Mouse (Mus musculus): ENCODE data around the gene Abca8a. TPM values are rescaled to one million over a fixed set of nuclear protein-coding genes. Genes with fewer than 3 reads are reported as not detected.

Abca8a gene
- polyA plus RNA-seq, 2 experiments, result 0.94 to 1.3 TPM

DNA sequence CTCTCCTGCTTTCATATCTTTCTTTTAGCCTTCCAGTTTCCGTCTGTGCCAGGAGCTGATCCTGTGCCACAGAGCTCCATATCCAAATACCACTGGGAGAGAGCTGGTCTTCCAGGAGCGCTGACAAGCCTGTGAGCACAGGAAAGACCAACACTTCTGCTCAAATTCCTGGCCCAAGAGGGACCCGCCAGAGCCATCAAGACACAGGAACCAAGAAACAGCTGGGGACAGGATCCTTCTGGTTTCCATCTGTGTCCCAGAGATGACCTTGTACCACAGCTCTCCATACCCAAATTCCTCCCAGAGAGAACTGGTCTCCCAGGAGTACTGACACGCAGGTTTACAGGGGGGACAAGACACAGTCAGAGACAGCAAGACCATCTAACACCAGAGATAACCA lies 3.1 kb upstream of the Abca8a start:
- no peaks in the 10 kb centered on the region for H3K36me3 ChIP-seq (replicated peaks; ENCODE audit: control insufficient read depth, insufficient read depth, low read depth)
- peaks cover 0 to 3% of the 10 kb centered on the region in 2 experiments; a peak in 2 of 4 replicates for H3K4me1 ChIP-seq (replicated peaks; ENCODE audit: control insufficient read depth in 2 of 2, insufficient read depth in 2 of 2, low read length in 1 of 2)
- no peak overlapping the region for H3K4me2 ChIP-seq (ENCODE audit: low read depth)
- H3K9me3 ChIP-seq (ENCODE audit: control insufficient read depth, low read length), result no peaks in the 10 kb centered on the region
- TF ChIP-seq EP300 (IDR thresholded peaks at IDR 0.05; ENCODE audit: low read depth) (no peak), CTCF (IDR thresholded peaks at IDR 0.05; ENCODE audit: low read depth) (no peak)
- ATAC-seq (ENCODE audit: insufficient read depth) (no peak), DNase-seq (ENCODE audit: low read depth in 3 of 3, low spot score in 3 of 3) (no peak)
- WGBS (ENCODE audit: insufficient replicate concordance), result 50% methylated on average over 4 of the region's 4 CpGs
- no peak overlapping the region for H3K9ac ChIP-seq (replicated peaks)
- H3K4me3 ChIP-seq (ENCODE audit: insufficient read depth in 1 of 2, low read depth in 2 of 2, low read length in 2 of 2), result no peak overlapping the region
- H3K27me3 ChIP-seq (ENCODE audit: control insufficient read depth, insufficient read depth, low read length), result no peaks in the 10 kb centered on the region
- no peak overlapping the region for H3K27ac ChIP-seq

DNA sequence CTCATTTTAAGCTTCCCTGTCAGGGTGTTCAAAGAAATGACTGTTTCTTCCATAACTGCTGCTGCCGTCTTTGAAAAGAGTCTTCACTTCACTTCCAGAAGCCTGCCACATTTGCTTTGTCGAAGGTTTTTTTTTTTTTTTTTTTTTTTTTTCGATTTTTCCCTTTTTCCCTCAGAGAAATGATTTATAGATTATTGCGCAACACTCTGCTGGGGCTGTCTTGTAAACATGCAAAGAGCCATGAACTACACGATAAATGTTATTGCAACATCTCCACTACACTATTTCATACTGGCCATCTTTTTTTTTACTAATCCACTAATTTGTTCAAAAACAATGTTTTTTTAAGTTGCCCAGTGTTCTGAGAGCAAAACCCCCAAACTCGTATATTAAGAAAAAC lies 1.7 kb upstream of the Abca8a start:
- Histone ChIP-seq H3K27me3 (ENCODE audit: control insufficient read depth, insufficient read depth, low read length) (no peaks in the 10 kb centered on the region), H3K4me2 (ENCODE audit: low read depth) (no peak overlapping the region), H3K9ac (replicated peaks) (no peak overlapping the region), H3K4me3 (ENCODE audit: insufficient read depth in 1 of 2, low read depth in 2 of 2, low read length in 2 of 2) (no peak overlapping the region), H3K4me1 (replicated peaks; ENCODE audit: control insufficient read depth in 2 of 2, insufficient read depth in 2 of 2, low read length in 1 of 2) (peaks cover 0 to 3% of the 10 kb centered on the region in 2 experiments; a peak in 2 of 4 replicates), H3K36me3 (replicated peaks; ENCODE audit: control insufficient read depth, insufficient read depth, low read depth) (no peaks in the 10 kb centered on the region), H3K9me3 (ENCODE audit: control insufficient read depth, low read length) (no peaks in the 10 kb centered on the region), H3K27ac (no peak overlapping the region)
- ATAC-seq (ENCODE audit: insufficient read depth), result no peak
- DNase-seq (ENCODE audit: low read depth in 3 of 3, low spot score in 3 of 3), result no peak
- TF ChIP-seq EP300 (IDR thresholded peaks at IDR 0.05; ENCODE audit: low read depth) (no peak), CTCF (IDR thresholded peaks at IDR 0.05; ENCODE audit: low read depth) (no peak)
- 37% methylated on average over 6 of the region's 6 CpGs for WGBS (ENCODE audit: insufficient replicate concordance)

DNA sequence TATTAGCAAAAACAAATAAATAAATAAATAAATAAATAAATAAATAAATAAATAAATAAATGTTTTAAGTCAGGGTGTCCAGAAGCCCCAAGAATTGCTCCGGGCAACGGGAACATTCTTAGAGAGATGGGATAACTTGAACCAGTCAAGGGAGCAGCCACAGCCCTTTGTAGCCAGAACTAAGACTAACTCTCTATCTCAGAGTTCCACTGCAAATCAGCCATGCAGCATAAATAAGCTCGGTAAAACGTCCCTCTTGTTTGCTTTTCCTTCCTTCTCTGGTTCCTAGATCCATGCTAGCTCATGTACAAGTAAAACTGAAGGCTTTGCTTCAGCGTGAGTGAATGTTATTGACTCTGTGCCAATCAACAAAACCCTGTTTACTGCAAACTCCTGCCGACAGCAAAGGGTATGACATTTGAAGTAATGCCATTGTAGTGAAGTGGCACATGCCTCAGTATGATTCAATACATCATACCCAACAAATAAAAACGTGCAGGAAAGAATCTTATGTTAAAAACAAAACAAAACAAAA lies 865 bp downstream of the Abca8a start:
- TF ChIP-seq CTCF (IDR thresholded peaks at IDR 0.05; ENCODE audit: low read depth) (no peak), EP300 (IDR thresholded peaks at IDR 0.05; ENCODE audit: low read depth) (no peak)
- Histone ChIP-seq H3K36me3 (replicated peaks; ENCODE audit: control insufficient read depth, insufficient read depth, low read depth) (no peaks in the 10 kb centered on the region), H3K4me3 (ENCODE audit: insufficient read depth in 1 of 2, low read depth in 2 of 2, low read length in 2 of 2) (no peak overlapping the region), H3K27me3 (ENCODE audit: control insufficient read depth, insufficient read depth, low read length) (no peaks in the 10 kb centered on the region), H3K9ac (replicated peaks) (no peak overlapping the region), H3K4me1 (replicated peaks; ENCODE audit: control insufficient read depth in 2 of 2, insufficient read depth in 2 of 2, low read length in 1 of 2) (peaks cover 0 to 3% of the 10 kb centered on the region in 2 experiments; a peak in 1 of 4 replicates), H3K4me2 (ENCODE audit: low read depth) (no peak overlapping the region), H3K9me3 (ENCODE audit: control insufficient read depth, low read length) (no peaks in the 10 kb centered on the region), H3K27ac (no peak overlapping the region)
- DNase-seq (ENCODE audit: low read depth in 3 of 3, low spot score in 3 of 3) (no peak), ATAC-seq (ENCODE audit: insufficient read depth) (no peak)
- 58% methylated on average over 7 of the region's 7 CpGs for WGBS (ENCODE audit: insufficient replicate concordance)

DNA sequence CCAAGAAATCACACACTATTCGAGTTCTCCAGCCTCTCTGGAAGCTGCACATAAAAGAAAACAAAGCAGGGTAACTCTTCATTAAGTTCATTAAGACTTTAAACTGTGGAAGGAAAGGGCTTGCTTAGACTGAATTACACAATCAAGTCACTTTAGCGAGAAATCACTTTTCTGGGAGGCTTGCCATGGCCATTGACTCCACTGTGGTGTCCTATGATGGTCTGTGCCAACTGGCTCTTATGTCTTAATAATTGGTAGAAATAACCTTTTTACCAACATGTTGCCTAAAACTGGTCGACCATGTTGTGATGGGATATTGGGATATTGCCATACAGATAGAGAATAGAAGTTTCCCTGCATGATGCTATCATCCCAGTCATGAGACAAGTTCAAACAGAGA lies 1.5 kb downstream of the Abca8a start:
- no peak overlapping the region for H3K27ac ChIP-seq
- no peaks in the 10 kb centered on the region for H3K27me3 ChIP-seq (ENCODE audit: control insufficient read depth, insufficient read depth, low read length)
- H3K4me1 ChIP-seq (replicated peaks; ENCODE audit: control insufficient read depth in 2 of 2, insufficient read depth in 2 of 2, low read length in 1 of 2), result peaks cover 0 to 3% of the 10 kb centered on the region in 2 experiments; a peak in 1 of 4 replicates
- no peak overlapping the region for H3K9ac ChIP-seq (replicated peaks)
- no peaks in the 10 kb centered on the region for H3K36me3 ChIP-seq (replicated peaks; ENCODE audit: control insufficient read depth, insufficient read depth, low read depth)
- H3K9me3 ChIP-seq (ENCODE audit: control insufficient read depth, low read length), result no peaks in the 10 kb centered on the region
- no peak overlapping the region for H3K4me3 ChIP-seq (ENCODE audit: insufficient read depth in 1 of 2, low read depth in 2 of 2, low read length in 2 of 2)
- no peak for ATAC-seq (ENCODE audit: insufficient read depth)
- WGBS (ENCODE audit: insufficient replicate concordance), result 43% methylated on average over 3 of the region's 3 CpGs
- TF ChIP-seq CTCF (IDR thresholded peaks at IDR 0.05; ENCODE audit: low read depth), result no peak
- no peak for TF ChIP-seq EP300 (IDR thresholded peaks at IDR 0.05; ENCODE audit: low read depth)
- no peak overlapping the region for H3K4me2 ChIP-seq (ENCODE audit: low read depth)
- no peak for DNase-seq (ENCODE audit: low read depth in 3 of 3, low spot score in 3 of 3)

DNA sequence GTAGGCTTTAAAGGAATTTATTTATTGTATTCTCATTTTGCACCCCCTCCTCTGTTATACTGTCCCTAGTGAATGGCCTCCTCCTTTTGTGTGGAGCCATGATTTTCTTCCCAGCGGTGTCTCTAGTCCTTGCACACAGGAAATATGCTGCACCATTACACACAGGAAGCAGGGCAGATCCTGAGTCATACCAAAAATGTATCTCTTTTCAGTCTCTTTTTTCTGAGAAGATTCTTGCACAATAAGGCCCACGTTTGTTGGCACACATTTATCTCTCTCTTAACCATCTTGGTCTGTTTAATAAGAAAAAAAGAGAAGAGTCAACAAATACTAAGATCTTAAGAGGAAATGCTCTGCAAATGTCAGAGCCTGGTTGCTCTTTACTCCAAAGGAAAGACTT lies 4.5 kb downstream of the Abca8a start:
- DNase-seq (ENCODE audit: low read depth in 3 of 3, low spot score in 3 of 3), result no peak
- ATAC-seq (ENCODE audit: insufficient read depth), result no peak
- no peak for TF ChIP-seq CTCF (IDR thresholded peaks at IDR 0.05; ENCODE audit: low read depth)
- TF ChIP-seq EP300 (IDR thresholded peaks at IDR 0.05; ENCODE audit: low read depth), result no peak
- Histone ChIP-seq H3K36me3 (replicated peaks; ENCODE audit: control insufficient read depth, insufficient read depth, low read depth) (no peaks in the 10 kb centered on the region), H3K4me1 (replicated peaks; ENCODE audit: control insufficient read depth in 2 of 2, insufficient read depth in 2 of 2, low read length in 1 of 2) (0 out of 4 replicates have a peak, but pooled peaks cover 0 to 2% of the 10 kb centered on the region in 2 experiments), H3K27me3 (ENCODE audit: control insufficient read depth, insufficient read depth, low read length) (no peaks in the 10 kb centered on the region), H3K9ac (replicated peaks) (no peak overlapping the region), H3K4me2 (ENCODE audit: low read depth) (no peak overlapping the region), H3K9me3 (ENCODE audit: control insufficient read depth, low read length) (no peaks in the 10 kb centered on the region), H3K27ac (no peak overlapping the region), H3K4me3 (ENCODE audit: insufficient read depth in 1 of 2, low read depth in 2 of 2, low read length in 2 of 2) (no peak overlapping the region)
- WGBS (ENCODE audit: insufficient replicate concordance), result 33% methylated on average over 2 of the region's 2 CpGs

Data from liver, embryonic 14.5 days (tissue).